Mouse (Mus musculus) liver, adult 2 months (tissue): Measurements from ENCODE around the gene Clpsl2.

Source experiments
- CTCF ChIP-seq: fragments of 200-500 bp; IDR thresholded peaks from 2 replicates; pipeline ENCODE4 v1.5.1; 2011; ENCODE audit warnings: low read depth, low read length, control low read depth
- POLR2A ChIP-seq: fragments of 200-500 bp; IDR thresholded peaks from 2 replicates; pipeline ENCODE4 v1.6.1; 2011; ENCODE audit warnings: low read length, control low read depth; ENCODE audit not compliant: insufficient read depth; ENCODE audit errors: extremely low read depth

- TF ChIP-seq POLR2A (no peak), CTCF (no peak)
These were observed 34.7 kb upstream of the Clpsl2 start for GRCm38 (mm10) chr17:28514555-28514954.
